ENCODE assay signal across 10 mouse cellular contexts in the genomic region with DNA sequence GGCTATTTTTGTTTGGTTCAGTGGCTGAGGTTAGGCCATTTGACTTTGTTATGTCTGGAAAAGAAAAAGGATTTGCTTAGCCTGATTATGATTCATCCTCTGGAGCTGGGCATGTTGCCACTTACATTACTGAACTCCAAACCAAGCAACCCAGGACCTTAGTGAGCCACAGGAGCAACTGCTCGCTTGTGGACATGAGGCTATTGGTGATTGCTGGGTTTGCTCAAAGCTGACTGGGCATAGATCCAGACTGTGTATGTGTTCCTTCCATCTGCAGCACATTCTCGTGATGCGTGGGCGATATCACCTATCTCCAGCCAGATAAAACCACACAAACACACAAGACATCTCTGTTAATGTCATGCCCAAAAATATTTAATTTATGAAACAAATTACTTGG. TPM values are rescaled to one million over a fixed set of nuclear protein-coding genes. Genes with fewer than 3 reads are reported as not detected.
A peak's percentile ranks its signal among the peaks of the same experiment; 100 is the strongest.
DNase-seq lines count a peak whose midpoint lies in the region; TF ChIP-seq lines count a peak whose summit lies in the region.
"Had no signal": no experiment of that assay in that cellular context is flagged by ENCODE, and none has a peak within 500 bp of the region (broad histone marks: within the 10 kb centered on the region; RNA-seq: fewer than 3 reads in every experiment).

No protein-coding gene starts in this region.

- no peaks in the 10 kb centered on the region for H3K9me3 ChIP-seq in heart, embryonic 10.5 days
- H3K9me3 ChIP-seq: neural tube, embryonic 12.5 days had no signal

- 0 out of 2 replicates have a peak, but pooled peaks cover 1% of the 10 kb centered on the region for H3K4me1 ChIP-seq in heart, embryonic 10.5 days
- H3K4me1 ChIP-seq in cerebellum, adult 2 months (ENCODE audit: control insufficient read depth, insufficient read depth, low read length), result peaks cover 4% of the 10 kb centered on the region
- H3K4me1 ChIP-seq: neural tube, embryonic 12.5 days had no signal

- H3K36me3 ChIP-seq in heart, embryonic 10.5 days, result no peaks in the 10 kb centered on the region
- H3K36me3 ChIP-seq: neural tube, embryonic 12.5 days had no signal

- DNase-seq in heart, adult 18-20 months, result peak; percentile 81 to 89
- no peak for DNase-seq in heart, embryonic 10.5 days (ENCODE audit: low spot score)
- peak; percentile 66 to 91 for DNase-seq in cerebellum, adult 2 months
- peak; percentile 83 for DNase-seq in heart, adult 8-10 months (ENCODE audit: low spot score)
- peak; percentile 58 to 73 for DNase-seq in kidney, postnatal 36 days
- peak; percentile 62 for DNase-seq in lung, postnatal 14 days
- peak; percentile 26 to 66 for DNase-seq in urinary bladder, adult 18-20 months (ENCODE audit: low spot score in 2 of 2)
- DNase-seq in embryo, embryonic 11 days, result no peak

- WGBS in heart, embryonic 10.5 days, result 71% methylated on average over 4 of the region's 4 CpGs
- WGBS in cerebellum, adult 2 months, result under 1% methylated on average over 4 of the region's 4 CpGs

- no peak overlapping the region for H3K27ac ChIP-seq in heart, embryonic 10.5 days
- H3K27ac ChIP-seq in cerebellum, adult 2 months (ENCODE audit: insufficient read depth, low read length), result no peak overlapping the region
- H3K27ac ChIP-seq: neural tube, embryonic 12.5 days had no signal

- TF ChIP-seq CTCF in cerebellum, adult 2 months (IDR thresholded peaks at IDR 0.05; ENCODE audit: borderline replicate concordance, insufficient read depth, low read depth, low read length), result no peak

- no peak for TF ChIP-seq POLR2A in cerebellum, adult 2 months (IDR thresholded peaks at IDR 0.05; ENCODE audit: borderline replicate concordance, insufficient read depth, low read length)

- H3K4me3 ChIP-seq in heart, embryonic 10.5 days, result no peak overlapping the region
- H3K4me3 ChIP-seq in cerebellum, adult 2 months (replicated peaks; ENCODE audit: insufficient read depth, low read depth, low read length), result no peak overlapping the region
- H3K4me3 ChIP-seq: neural tube, embryonic 12.5 days had no signal

- H3K27me3 ChIP-seq in heart, embryonic 10.5 days (ENCODE audit: insufficient read depth, poor library complexity, severe bottlenecking), result no peaks in the 10 kb centered on the region
- no peaks in the 10 kb centered on the region for H3K27me3 ChIP-seq in cerebellum, adult 2 months (ENCODE audit: control insufficient read depth, insufficient read depth, low read length)
- H3K27me3 ChIP-seq: CH12.LX; neural tube, embryonic 12.5 days had no signal

RNA-seq across cellular contexts. Expression of gene Wdr75, which starts 42.8 kb away (rescaled TPM):
- 10 to 100 TPM; 17.3 to 17.7 TPM for total RNA-seq in heart, adult 18-20 months (2021)
- 49.0 and 65.8 TPM in 2 replicates for polyA plus RNA-seq in heart, embryonic 10.5 days (2016; fragmentation: Nextera tagmentation; extraction: Ambion mirVana)
- 35.3 and 40.6 TPM in 2 replicates for polyA plus RNA-seq in cerebellum, adult 2 months (2012; rRNA removed)
- total RNA-seq in heart, adult 8-10 months (2022), result 10 to 100 TPM; 17.7 to 25.3 (median 21.5) TPM

RNA-seq across cellular contexts. Expression of gene Gm5269, which starts 52.3 kb away (rescaled TPM):
- not detected for total RNA-seq in heart, adult 18-20 months (2021)
- not detected in 2 replicates for polyA plus RNA-seq in heart, embryonic 10.5 days (2016; fragmentation: Nextera tagmentation; extraction: Ambion mirVana)
- not detected in 2 replicates for polyA plus RNA-seq in cerebellum, adult 2 months (2012; rRNA removed)
- total RNA-seq in heart, adult 8-10 months (2022), result not detected
- total RNA-seq: CH12.LX had no signal
- polyA plus RNA-seq: neural tube, embryonic 12.5 days had no signal

Comparison
In these comparisons a context has a peak if more than half of its experiments do, and no peak if none do; other contexts are left out.
1. DNase-seq: peak in heart, adult 18-20 months (2 of 2), cerebellum, adult 2 months (2 of 2), heart, adult 8-10 months (single experiment), kidney, postnatal 36 days (2 of 2), lung, postnatal 14 days (single experiment) and urinary bladder, adult 18-20 months (2 of 2); none in heart, embryonic 10.5 days (single experiment) and embryo, embryonic 11 days (single experiment).